Mouse (Mus musculus) embryo, embryonic 11.5 days (tissue): ENCODE results near the gene Lrba.

Experiments
- DNase-seq: peaks from one replicate; pipeline ENCODE4 v3.0.0-alpha.2; 2012; ENCODE audit warnings: low read depth, low spot score

Lrba gene

GRCm38 (mm10) chr3:86224564-86225421 lies at the start of gene Lrba:
Gene Lrba (plus strand): TSS chr3:86224680.
- DNase-seq: peak; percentile 50

- DNase-seq: no peak
These were observed 44.8 kb upstream of the Lrba start for GRCm38 (mm10) chr3:86179714-86180113.

- no peak for DNase-seq
These were observed 43.4 kb upstream of the Lrba start for GRCm38 (mm10) chr3:86181107-86181506.

- no peak for DNase-seq
These were observed 39.9 kb upstream of the Lrba start for GRCm38 (mm10) chr3:86184546-86184945.

GRCm38 (mm10) chr3:86187736-86188389 lies 36.6 kb upstream of the Lrba start:
- DNase-seq: no peak

GRCm38 (mm10) chr3:86195981-86196380 lies 28.5 kb upstream of the Lrba start:
- no peak for DNase-seq

GRCm38 (mm10) chr3:86196471-86196870 lies 28.0 kb upstream of the Lrba start:
- no peak for DNase-seq

- DNase-seq: no peak
These were observed 22.8 kb upstream of the Lrba start for GRCm38 (mm10) chr3:86201645-86202175.

- DNase-seq: no peak
These were observed 22.0 kb upstream of the Lrba start for GRCm38 (mm10) chr3:86202449-86202848.

GRCm38 (mm10) chr3:86204608-86205358 lies 19.7 kb upstream of the Lrba start:
- DNase-seq: no peak

- DNase-seq: no peak
These were observed 17.9 kb upstream of the Lrba start for GRCm38 (mm10) chr3:86206556-86206955.

GRCm38 (mm10) chr3:86210267-86210939 lies 14.1 kb upstream of the Lrba start:
- DNase-seq: no peak

- DNase-seq: no peak
These were observed 13.5 kb upstream of the Lrba start for GRCm38 (mm10) chr3:86210959-86211358.

GRCm38 (mm10) chr3:86214248-86214647 lies 10.2 kb upstream of the Lrba start:
- no peak for DNase-seq

- peak; percentile 79 for DNase-seq
These were observed 706 bp upstream of the Lrba start for GRCm38 (mm10) chr3:86223634-86224313.

GRCm38 (mm10) chr3:86224314-86224563 lies 241 bp upstream of the Lrba start:
- no peak for DNase-seq

GRCm38 (mm10) chr3:86231532-86232086 lies 7.1 kb downstream of the Lrba start:
- DNase-seq: no peak

GRCm38 (mm10) chr3:86247193-86247592 lies 22.7 kb downstream of the Lrba start:
- DNase-seq: no peak

GRCm38 (mm10) chr3:86251212-86251611 lies 26.7 kb downstream of the Lrba start:
- no peak for DNase-seq

- no peak for DNase-seq
These were observed 28.1 kb downstream of the Lrba start for GRCm38 (mm10) chr3:86252588-86252987.

- DNase-seq: no peak
These were observed 28.6 kb downstream of the Lrba start for GRCm38 (mm10) chr3:86253071-86253470.
